Mouse (Mus musculus) liver, adult 2 months (tissue): ENCODE data around the gene Myo6. TPM values are rescaled to one million over a fixed set of nuclear protein-coding genes. Genes with fewer than 3 reads are reported as not detected.

ENCODE experiments used
- DNase-seq: peaks from one replicate; pipeline ENCODE4 v3.0.0-alpha.2; 2011; ENCODE audit warnings: low read depth, low spot score; ENCODE audit errors: extremely low read depth
- H3K27ac ChIP-seq: fragments of 200-500 bp; replicated peaks from 2 replicates; pipeline ENCODE4 v1.5.1; 2012; ENCODE audit warnings: low read depth, mild to moderate bottlenecking, control low read depth, inconsistent platforms, low read length; ENCODE audit not compliant: insufficient read depth
- H3K27me3 ChIP-seq: fragments of 200-500 bp; 2 replicates; pipeline ENCODE4 v1.6.1; 2012; ENCODE audit warnings: mild to moderate bottlenecking, moderate library complexity, low read length, inconsistent platforms; ENCODE audit not compliant: control insufficient read depth, insufficient read depth
- H3K36me3 ChIP-seq: fragments of 200-500 bp; 2 replicates; pipeline ENCODE4 v1.6.1; 2012; ENCODE audit warnings: low read length, inconsistent platforms; ENCODE audit not compliant: control insufficient read depth, insufficient read depth
- H3K4me1 ChIP-seq: fragments of 200-500 bp; 2 replicates; pipeline ENCODE4 v1.6.1; 2011; ENCODE audit warnings: low read length; ENCODE audit not compliant: control insufficient read depth, insufficient read depth
- H3K4me3 ChIP-seq: fragments of 200-500 bp; 2 replicates; pipeline ENCODE4 v1.5.1; 2011; ENCODE audit warnings: low read depth, mild to moderate bottlenecking, control low read depth, low read length, moderate library complexity; ENCODE audit not compliant: insufficient read depth
- H3K79me2 ChIP-seq: fragments of 200-500 bp; 2 replicates; pipeline ENCODE4 v1.6.1; 2012; ENCODE audit warnings: inconsistent platforms, mild to moderate bottlenecking, low read length, moderate library complexity; ENCODE audit not compliant: control insufficient read depth, insufficient read depth
- H3K9ac ChIP-seq: fragments of 200-500 bp; 2 replicates; pipeline ENCODE4 v1.6.1; 2012; ENCODE audit warnings: low read depth, mild to moderate bottlenecking, control low read depth, inconsistent platforms, low read length
- CTCF ChIP-seq: fragments of 200-500 bp; IDR thresholded peaks from 2 replicates; pipeline ENCODE4 v1.5.1; 2011; ENCODE audit warnings: low read depth, low read length, control low read depth
- POLR2A ChIP-seq: fragments of 200-500 bp; IDR thresholded peaks from 2 replicates; pipeline ENCODE4 v1.6.1; 2011; ENCODE audit warnings: low read length, control low read depth; ENCODE audit not compliant: insufficient read depth; ENCODE audit errors: extremely low read depth
- WGBS: fragments of 180-500 bp; shearing (Covaris S2); methylation state at CpG from one replicate; pipeline ENCODE4 v1.1.7; 2018; 5-methylcytosine and 5-hydroxymethylcytosine counted together
- polyA plus RNA-seq: library from polyadenylated mRNA; depleted of rRNA; stranded (reverse); fragments of >200 nt; gene quantifications from 2 replicates; pipeline ENCODE4 v1.2.3, GENCODE M21; 2012
- total RNA-seq: library from RNA; depleted of rRNA; stranded (reverse); fragments of >200 nt; gene quantifications from 2 replicates; pipeline ENCODE4 v1.2.3, GENCODE M21; 2014

Gene Myo6
- total and polyA plus RNA-seq, 2 experiments, result 12.4 to 31.7 TPM

DNA sequence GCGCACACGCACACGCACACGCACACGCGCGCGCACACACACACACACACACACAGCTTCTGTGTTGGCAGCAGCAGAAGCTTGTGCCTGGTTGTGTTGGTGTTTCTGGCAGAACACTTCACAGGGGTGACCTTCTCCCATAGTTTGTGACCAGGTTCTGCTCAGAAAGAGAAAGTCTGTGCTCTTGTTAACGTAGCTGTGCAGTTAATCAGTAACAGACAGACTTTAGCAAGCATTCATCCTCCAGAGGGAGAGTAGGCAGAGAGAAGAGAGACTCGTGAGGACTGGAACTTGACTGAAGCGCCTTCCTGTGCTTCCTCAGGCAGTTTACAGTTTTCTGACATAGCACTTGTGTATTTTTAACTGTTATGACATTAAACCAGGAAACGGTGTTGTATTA is 45.3 kb downstream of the Myo6 start:
- Histone ChIP-seq H3K27ac (peak overlapping the region; percentile 96), H3K9ac (peak overlapping the region; percentile 69), H3K4me3 (peak overlapping the region; percentile 58), H3K4me1 (peaks cover 20% of the 10 kb centered on the region), H3K36me3 (no peaks in the 10 kb centered on the region), H3K79me2 (peaks cover 35% of the 10 kb centered on the region), H3K27me3 (no peaks in the 10 kb centered on the region)
- DNase-seq, result peak; percentile 96
- 38% methylated on average over 12 of the region's 12 CpGs for WGBS
- no peak for TF ChIP-seq CTCF
- TF ChIP-seq POLR2A, result no peak

DNA sequence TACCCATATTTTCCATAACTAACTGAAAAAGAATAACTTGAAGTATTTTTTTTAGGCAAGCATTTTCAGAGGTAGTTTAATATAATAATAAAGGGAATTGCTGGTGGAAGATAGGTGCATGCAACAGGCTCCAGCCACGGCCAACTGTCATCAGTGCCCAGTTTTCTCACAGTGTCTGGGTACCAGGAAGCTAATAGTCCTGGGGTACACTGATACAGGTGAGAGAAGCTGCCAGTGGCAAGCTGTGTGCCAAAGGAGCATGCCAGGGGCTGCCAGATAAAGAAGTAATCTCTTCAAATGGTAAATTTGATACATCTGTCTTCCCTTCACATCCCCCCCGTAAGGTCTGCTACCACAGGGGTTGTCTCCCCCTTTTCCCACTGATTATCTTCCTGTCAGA is 48.6 kb downstream of the Myo6 start:
- H3K36me3 ChIP-seq, result peaks cover 6% of the 10 kb centered on the region
- TF ChIP-seq POLR2A (no peak), CTCF (no peak)
- no peak for DNase-seq
- no peak overlapping the region for H3K27ac ChIP-seq
- 98% methylated on average over 2 of the region's 2 CpGs for WGBS
- H3K27me3 ChIP-seq, result no peaks in the 10 kb centered on the region
- no peak overlapping the region for H3K9ac ChIP-seq
- H3K79me2 ChIP-seq, result peaks cover 31% of the 10 kb centered on the region
- H3K4me3 ChIP-seq, result no peak overlapping the region
- peaks cover 20% of the 10 kb centered on the region for H3K4me1 ChIP-seq

DNA sequence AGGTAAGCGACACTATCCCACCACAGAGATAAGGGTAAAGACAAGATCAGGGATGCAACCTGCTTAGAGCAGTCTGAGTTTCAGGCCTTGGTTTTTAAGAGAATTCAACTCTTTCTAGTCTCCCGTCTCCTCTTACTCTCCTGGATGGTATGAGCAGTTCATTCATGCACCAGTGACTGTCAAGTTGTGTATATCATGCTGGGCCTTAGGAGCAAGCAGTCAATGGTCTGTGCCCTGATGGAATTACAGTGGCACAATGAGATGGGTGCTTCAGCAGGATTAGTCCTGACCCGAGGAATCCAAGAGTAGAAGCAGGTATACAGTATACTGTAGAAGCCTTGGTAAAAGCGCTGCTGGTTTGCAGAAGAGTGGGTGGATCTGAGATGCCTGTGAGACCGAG is 50.7 kb downstream of the Myo6 start:
- Histone ChIP-seq H3K27ac (no peak overlapping the region), H3K27me3 (no peaks in the 10 kb centered on the region), H3K4me3 (no peak overlapping the region), H3K9ac (no peak overlapping the region), H3K36me3 (peaks cover 17% of the 10 kb centered on the region), H3K4me1 (peaks cover 6% of the 10 kb centered on the region), H3K79me2 (peaks cover 29% of the 10 kb centered on the region)
- 94% methylated on average over 5 of the region's 5 CpGs for WGBS
- no peak for DNase-seq
- TF ChIP-seq CTCF (no peak), POLR2A (no peak)

DNA sequence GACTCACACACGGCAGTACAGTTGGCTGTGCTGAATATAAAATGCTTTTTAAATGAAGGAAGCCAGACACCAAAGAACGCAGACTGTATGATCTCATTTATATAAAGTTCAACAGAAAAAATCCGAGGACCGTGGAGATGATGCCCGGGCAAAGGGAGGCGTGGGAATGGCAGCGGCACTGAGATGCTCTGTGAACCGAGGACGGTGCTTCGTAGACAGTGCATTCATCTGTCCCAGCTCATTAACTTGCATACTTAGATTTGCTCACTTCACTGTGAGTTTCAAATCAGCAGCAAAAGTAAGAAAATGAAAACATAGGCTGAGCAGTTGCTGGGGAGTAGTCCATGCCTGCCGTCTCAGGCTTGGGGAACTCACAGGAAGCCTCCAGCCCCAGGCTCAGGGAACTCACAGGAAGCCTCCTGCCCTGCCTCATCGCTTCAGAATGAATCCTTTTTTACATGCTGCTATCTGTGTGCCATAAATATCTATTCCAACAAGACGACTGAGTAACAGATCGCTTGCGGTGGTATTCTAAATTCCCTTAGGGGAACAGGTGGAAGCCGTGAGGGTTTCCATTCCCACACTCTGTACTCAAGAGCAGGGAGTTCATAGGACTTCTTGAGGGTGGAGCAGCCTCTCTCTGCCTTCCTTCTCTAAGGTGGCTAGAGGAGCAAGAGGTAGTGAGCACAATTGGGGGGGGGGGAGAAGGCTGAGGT is 52.1 kb downstream of the Myo6 start:
- no peak for DNase-seq
- H3K27ac ChIP-seq, result no peak overlapping the region
- H3K4me3 ChIP-seq, result no peak overlapping the region
- peaks cover 23% of the 10 kb centered on the region for H3K36me3 ChIP-seq
- H3K79me2 ChIP-seq, result peaks cover 19% of the 10 kb centered on the region
- no peak overlapping the region for H3K9ac ChIP-seq
- WGBS, result 88% methylated on average over 16 of the region's 16 CpGs
- no peak for TF ChIP-seq CTCF
- peaks cover 4% of the 10 kb centered on the region for H3K4me1 ChIP-seq
- no peaks in the 10 kb centered on the region for H3K27me3 ChIP-seq

DNA sequence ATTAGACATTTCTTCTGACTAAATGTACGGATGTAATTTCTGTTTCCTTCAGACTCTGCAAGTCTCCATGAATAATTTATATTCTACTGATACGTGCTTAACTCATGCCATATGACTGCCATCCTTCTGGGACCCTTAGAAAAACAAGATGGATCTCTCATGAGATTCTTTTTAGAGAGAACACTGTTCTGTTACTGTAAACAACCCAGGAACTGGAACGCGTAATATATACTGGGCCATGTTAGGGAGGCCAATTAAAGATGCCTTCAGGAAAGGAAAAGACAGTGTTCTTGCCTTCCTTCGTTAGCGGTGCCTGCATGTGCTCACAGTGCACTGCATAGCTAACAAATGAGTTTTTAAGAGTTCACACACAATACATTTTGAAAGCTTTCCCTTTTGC is 53.9 kb downstream of the Myo6 start:
- no peak for DNase-seq
- no peak overlapping the region for H3K4me3 ChIP-seq
- no peak overlapping the region for H3K9ac ChIP-seq
- peaks cover 4% of the 10 kb centered on the region for H3K4me1 ChIP-seq
- no peaks in the 10 kb centered on the region for H3K27me3 ChIP-seq
- peaks cover 23% of the 10 kb centered on the region for H3K36me3 ChIP-seq
- no peak for TF ChIP-seq CTCF
- TF ChIP-seq POLR2A, result no peak
- H3K79me2 ChIP-seq, result peaks cover 16% of the 10 kb centered on the region
- H3K27ac ChIP-seq, result no peak overlapping the region
- 92% methylated on average over 6 of the region's 6 CpGs for WGBS

DNA sequence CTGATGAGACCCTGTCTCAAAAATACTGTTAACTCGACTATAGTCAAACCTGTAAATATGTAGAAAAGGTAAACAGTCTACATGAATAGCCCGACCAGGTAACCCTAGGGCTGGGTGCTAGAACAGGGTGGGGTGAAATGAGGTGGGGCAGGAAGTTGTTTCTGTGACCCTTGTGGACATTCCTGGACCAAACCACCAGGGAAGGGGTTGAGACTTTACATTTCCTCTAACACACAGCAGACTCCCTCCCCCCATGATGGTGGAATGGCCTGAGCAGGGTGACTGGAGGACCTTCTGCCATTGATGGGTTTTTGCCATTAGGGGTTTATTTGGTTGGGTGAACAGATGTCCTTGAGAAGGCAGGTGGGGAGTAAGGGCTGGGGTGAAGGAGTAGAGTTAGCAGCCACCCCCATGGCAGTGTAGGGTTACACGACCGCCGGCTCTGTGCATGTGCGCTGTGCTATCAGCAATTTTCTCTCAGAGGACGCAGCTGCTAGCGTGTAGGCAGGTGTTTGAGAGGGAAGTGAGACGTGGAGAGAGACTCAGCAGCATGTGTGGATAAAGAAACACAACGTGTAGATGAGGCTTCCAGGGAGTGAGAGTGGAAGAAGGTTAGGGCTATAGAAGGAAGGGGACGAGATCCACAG is 59.3 kb downstream of the Myo6 start:
- peaks cover 28% of the 10 kb centered on the region for H3K36me3 ChIP-seq
- H3K27ac ChIP-seq, result no peak overlapping the region
- no peak for DNase-seq
- H3K79me2 ChIP-seq, result no peaks in the 10 kb centered on the region; the same call in 1 of the 2 replicates
- H3K4me1 ChIP-seq, result no peaks in the 10 kb centered on the region
- H3K27me3 ChIP-seq, result no peaks in the 10 kb centered on the region
- no peak overlapping the region for H3K9ac ChIP-seq
- WGBS, result 93% methylated on average over 11 of the region's 11 CpGs
- no peak for TF ChIP-seq CTCF
- TF ChIP-seq POLR2A, result no peak
- H3K4me3 ChIP-seq, result no peak overlapping the region
